In genomic region chr6:39539679-39540155, GRCm38 (mm10) we compare ENCODE assay signal across 8 mouse cellular contexts. TPM values are rescaled to one million over a fixed set of nuclear protein-coding genes. Genes with fewer than 3 reads are reported as not detected.
DNase-seq lines count a peak whose midpoint lies in the region; ATAC-seq lines count a peak whose summit lies in the region.

No protein-coding gene starts in this region.

- no peaks in the 10 kb centered on the region for H3K9me3 ChIP-seq in embryonic facial prominence, embryonic 15.5 days (replicated peaks)

- H3K4me3 ChIP-seq in embryonic facial prominence, embryonic 15.5 days (replicated peaks) = no peak overlapping the region

- peaks cover 52% of the 10 kb centered on the region for H3K4me1 ChIP-seq in embryonic facial prominence, embryonic 15.5 days

- WGBS in embryonic facial prominence, embryonic 15.5 days = 13% methylated on average over 7 of the region's 7 CpGs

- no peaks in the 10 kb centered on the region for H3K36me3 ChIP-seq in embryonic facial prominence, embryonic 15.5 days

- no peaks in the 10 kb centered on the region for H3K27me3 ChIP-seq in embryonic facial prominence, embryonic 15.5 days

- peak; percentile 38 for DNase-seq in NIH3T3 (ENCODE audit: low read depth)
- DNase-seq in heart, postnatal 25 days (ENCODE audit: low spot score) = peak; percentile 64
- DNase-seq in kidney, postnatal 4 days = peak; percentile 75 to 83
- DNase-seq in cerebellum, postnatal 25 days = no peak
- no peak for DNase-seq in right cerebral cortex, adult 2 months (ENCODE audit: low spot score in 2 of 2)

- ATAC-seq in embryonic facial prominence, embryonic 15.5 days (ENCODE audit: insufficient number of reproducible peaks, low FRiP score, low TSS enrichment, low read depth) = peak; percentile 52; the same call in 1 of the 2 replicates
- peak; percentile 20; the same call in 1 of the 2 replicates for ATAC-seq in megakaryocyte progenitor cell, adult 5-6 weeks (replicated peaks; ENCODE audit: poor library complexity)
- no peak for ATAC-seq in activated CD4-positive, CD25-positive, alpha-beta regulatory T cell, adult 4 months

- peak overlapping the region; percentile 39; the same call in 1 of the 2 replicates for H3K27ac ChIP-seq in embryonic facial prominence, embryonic 15.5 days (replicated peaks)

- intact Hi-C loops in heart, postnatal 25 days (cut with DNase I) = no loop called here

- peak overlapping the region; percentile 22 for H3K4me2 ChIP-seq in embryonic facial prominence, embryonic 15.5 days (replicated peaks)

- no peak overlapping the region for H3K9ac ChIP-seq in embryonic facial prominence, embryonic 15.5 days

RNA-seq across cellular contexts. Expression of gene Dennd2a, which starts 17.9 kb away (rescaled TPM):
- 21.1 and 22.7 TPM in 2 replicates for polyA plus RNA-seq in embryonic facial prominence, embryonic 15.5 days (2015; fragmentation: Nextera tagmentation; extraction: Ambion mirVana)
- total RNA-seq in heart, postnatal 25 days (2021) = 1 to 10 TPM; 7.6 to 9.9 TPM
- 1.1 TPM in 1 of 2 replicates, not detected in the other for total RNA-seq in megakaryocyte progenitor cell, adult 5-6 weeks (2015)
- total RNA-seq in megakaryocyte progenitor cell, adult 5-6 weeks (2017) = 0.46 TPM in 1 of 2 replicates, not detected in the other
- 1 to 10 TPM in 1 of 2 experiments, not detected in 1; 1.3 TPM for polyA plus RNA-seq in activated CD4-positive, CD25-positive, alpha-beta regulatory T cell, adult 4 months (2017; shearing (Covaris generic))

RNA-seq across cellular contexts. Expression of gene Adck2, which starts 34.0 kb away (rescaled TPM):
- polyA plus RNA-seq in embryonic facial prominence, embryonic 15.5 days (2015; fragmentation: Nextera tagmentation; extraction: Ambion mirVana) = 36.5 and 44.9 TPM in 2 replicates
- 10 to 100 TPM; 16.5 to 16.6 TPM for total RNA-seq in heart, postnatal 25 days (2021)
- 7.5 and 7.6 TPM in 2 replicates for total RNA-seq in megakaryocyte progenitor cell, adult 5-6 weeks (2015)
- 5.6 and 7.3 TPM in 2 replicates for total RNA-seq in megakaryocyte progenitor cell, adult 5-6 weeks (2017)
- polyA plus RNA-seq in activated CD4-positive, CD25-positive, alpha-beta regulatory T cell, adult 4 months (2017; shearing (Covaris generic)) = 10 to 100 TPM; 21.6 to 27.7 TPM

RNA-seq across cellular contexts. Expression of gene Gm42420, which starts 45.8 kb away (rescaled TPM):
- polyA plus RNA-seq in embryonic facial prominence, embryonic 15.5 days (2015; fragmentation: Nextera tagmentation; extraction: Ambion mirVana) = 0.83 and 1.3 TPM in 2 replicates
- total RNA-seq in heart, postnatal 25 days (2021) = not detected
- total RNA-seq in megakaryocyte progenitor cell, adult 5-6 weeks (2015) = 6.5 and 7.1 TPM in 2 replicates
- total RNA-seq in megakaryocyte progenitor cell, adult 5-6 weeks (2017) = not detected in 2 replicates
- polyA plus RNA-seq in activated CD4-positive, CD25-positive, alpha-beta regulatory T cell, adult 4 months (2017; shearing (Covaris generic)) = 1 to 10 TPM in 1 of 2 experiments, not detected in 1; 2.4 TPM

RNA-seq across cellular contexts. Expression of gene Ndufb2, which starts 52.7 kb away (rescaled TPM):
- 332 and 334 TPM in 2 replicates for polyA plus RNA-seq in embryonic facial prominence, embryonic 15.5 days (2015; fragmentation: Nextera tagmentation; extraction: Ambion mirVana)
- total RNA-seq in heart, postnatal 25 days (2021) = 100 to 1,000 TPM; 685 to 720 TPM
- total RNA-seq in megakaryocyte progenitor cell, adult 5-6 weeks (2015) = 129 and 139 TPM in 2 replicates
- 78.8 and 107 TPM in 2 replicates for total RNA-seq in megakaryocyte progenitor cell, adult 5-6 weeks (2017)
- polyA plus RNA-seq in activated CD4-positive, CD25-positive, alpha-beta regulatory T cell, adult 4 months (2017; shearing (Covaris generic)) = 10 to 100 TPM; 91.9 to 92.5 TPM

Comparison
In these comparisons a context has a peak if more than half of its experiments do, and no peak if none do; other contexts are left out.
1. DNase-seq: peak in NIH3T3 (single experiment), heart, postnatal 25 days (single experiment) and kidney, postnatal 4 days (2 of 2); none in cerebellum, postnatal 25 days (0 of 2) and right cerebral cortex, adult 2 months (0 of 2).
2. RNA of gene Dennd2a, which starts 17.9 kb away (total RNA-seq): 7.6 to 9.9 TPM in heart, postnatal 25 days; 0.46 to 1.1 TPM in megakaryocyte progenitor cell, adult 5-6 weeks; every median in the first group is over 4 times any median in the second.